Mouse (Mus musculus) CH12.LX (cell line): ENCODE data around the gene Sergef. TPM values are rescaled to one million over a fixed set of nuclear protein-coding genes. Genes with fewer than 3 reads are reported as not detected.

ENCODE experiments used
- DNase-seq: peaks from one replicate; pipeline ENCODE4 v3.0.0-alpha.2; 2013; ENCODE audit errors: extremely low read depth
- H3K27ac ChIP-seq: 2 replicates; pipeline ENCODE4 v1.5.1; 2012; ENCODE audit warnings: low read depth, mild to moderate bottlenecking, control low read depth, moderate library complexity; ENCODE audit not compliant: insufficient read depth
- H3K27me3 ChIP-seq: replicated peaks from 2 replicates; pipeline ENCODE3; 2012; ENCODE audit warnings: inconsistent platforms
- H3K36me3 ChIP-seq, 2 experiments: replicated peaks in 1 of 2; 2 replicates each; pipeline versions ENCODE3 to v1.6.1; 2012; ENCODE audit warnings: inconsistent platforms in 1 of 2, low read length in 1 of 2, mild to moderate bottlenecking in 1 of 2, mixed read lengths in 1 of 2, moderate library complexity in 1 of 2; ENCODE audit not compliant: control insufficient read depth in 1 of 2, insufficient read depth in 1 of 2
- H3K4me1 ChIP-seq, 2 experiments: 2 replicates each; pipeline ENCODE4 v1.6.1; 2012; ENCODE audit warnings: inconsistent platforms in 1 of 2, moderate library complexity in 1 of 2; ENCODE audit not compliant: insufficient read depth in 2 of 2, control insufficient read depth in 1 of 2
- H3K4me2 ChIP-seq: 2 replicates; pipeline ENCODE4 v1.6.1; 2012; ENCODE audit warnings: low read depth, mild to moderate bottlenecking, control low read depth; ENCODE audit not compliant: poor library complexity, insufficient read depth, severe bottlenecking
- H3K4me3 ChIP-seq, 3 experiments: fragments of 150-350 bp in 1 of 3; sonication (generic) in 1 of 3; replicated peaks in 1 of 3; 2 replicates each; pipeline versions ENCODE3 to v1.5.1; 2011 to 2012; ENCODE audit warnings: low read depth in 2 of 3, low read length in 2 of 3, mild to moderate bottlenecking in 2 of 3, moderate library complexity in 2 of 3, control low read depth in 1 of 3, improper control_type of control experiment in 1 of 3, inconsistent platforms in 1 of 3, mixed read lengths in 1 of 3; ENCODE audit not compliant: poor library complexity in 1 of 3
- H3K79me2 ChIP-seq: replicated peaks from 2 replicates; pipeline ENCODE4 v1.6.1; 2012; ENCODE audit warnings: mild to moderate bottlenecking, moderate library complexity; ENCODE audit not compliant: control insufficient read depth, poor library complexity, insufficient read depth, severe bottlenecking; ENCODE audit errors: extremely low read depth
- H3K9ac ChIP-seq: 2 replicates; pipeline ENCODE4 v1.6.1; 2012; ENCODE audit warnings: low read depth, mild to moderate bottlenecking, control low read depth, moderate library complexity; ENCODE audit not compliant: insufficient read depth
- H3K9me3 ChIP-seq: replicated peaks from 2 replicates; pipeline ENCODE3; 2012; ENCODE audit warnings: low read length, inconsistent platforms, mixed read lengths
- BHLHE40 ChIP-seq: IDR thresholded peaks from 2 replicates; pipeline ENCODE4 v1.6.1; 2011; ENCODE audit warnings: mild to moderate bottlenecking, low read depth, low read length, improper control_type of control experiment
- CHD1 ChIP-seq: IDR thresholded peaks from 2 replicates; pipeline ENCODE4 v1.6.1; 2012; ENCODE audit warnings: low read depth, low read length, improper control_type of control experiment, inconsistent platforms
- CHD2 ChIP-seq: IDR thresholded peaks from 2 replicates; pipeline ENCODE4 v1.6.1; 2011; ENCODE audit warnings: low read length, improper control_type of control experiment
- ELF1 ChIP-seq: IDR thresholded peaks from 2 replicates; pipeline ENCODE4 v1.6.1; 2014; ENCODE audit warnings: low read depth, mild to moderate bottlenecking, inconsistent platforms, low read length, improper control_type of control experiment
- HCFC1 ChIP-seq: IDR thresholded peaks from 2 replicates; pipeline ENCODE4 v1.6.1; 2012; ENCODE audit warnings: low read depth, mild to moderate bottlenecking, inconsistent platforms, low read length, improper control_type of control experiment
- IRF4 ChIP-seq: IDR thresholded peaks from 2 replicates; pipeline ENCODE4 v1.6.1; 2014; ENCODE audit warnings: low read depth, mild to moderate bottlenecking, inconsistent platforms, low read length, improper control_type of control experiment
- MAX ChIP-seq: IDR thresholded peaks from 2 replicates; pipeline ENCODE4 v1.6.1; 2011; ENCODE audit warnings: low read length, improper control_type of control experiment
- MXI1 ChIP-seq: IDR thresholded peaks from 2 replicates; pipeline ENCODE4 v1.6.1; 2011; ENCODE audit warnings: mild to moderate bottlenecking, low read depth, low read length, improper control_type of control experiment
- MYC ChIP-seq: IDR thresholded peaks from 2 replicates; pipeline ENCODE4 v1.6.1; 2011; ENCODE audit warnings: low read depth, mild to moderate bottlenecking, improper control_type of control experiment, low read length
- NELFE ChIP-seq: IDR thresholded peaks from 2 replicates; pipeline ENCODE4 v1.6.1; 2011; ENCODE audit warnings: low read depth, low read length, improper control_type of control experiment
- POLR2AphosphoS2 ChIP-seq: IDR thresholded peaks from 2 replicates; pipeline ENCODE4 v1.6.1; 2011; ENCODE audit warnings: low read depth, low read length, improper control_type of control experiment
- RCOR1 ChIP-seq: conservative IDR thresholded peaks from 2 replicates; pipeline ENCODE4 v1.6.1; 2012; ENCODE audit warnings: low read depth, mild to moderate bottlenecking, inconsistent platforms, low read length, improper control_type of control experiment
- SIN3A ChIP-seq: IDR thresholded peaks from 2 replicates; pipeline ENCODE4 v1.6.1; 2012; ENCODE audit warnings: low read length, improper control_type of control experiment, inconsistent platforms
- TCF12 ChIP-seq: IDR thresholded peaks from 2 replicates; pipeline ENCODE4 v1.6.1; 2014; ENCODE audit warnings: low read depth, mild to moderate bottlenecking, inconsistent platforms, low read length, improper control_type of control experiment
- UBTF ChIP-seq: IDR thresholded peaks from 2 replicates; pipeline ENCODE4 v1.6.1; 2012; ENCODE audit warnings: low read depth, mild to moderate bottlenecking, inconsistent platforms, low read length, improper control_type of control experiment, moderate library complexity
- USF1 ChIP-seq: IDR thresholded peaks from 2 replicates; pipeline ENCODE4 v1.6.1; 2014; ENCODE audit warnings: low read depth, mild to moderate bottlenecking, inconsistent platforms, low read length, improper control_type of control experiment
- USF2 ChIP-seq: conservative IDR thresholded peaks from 2 replicates; pipeline ENCODE4 v1.6.1; 2011; ENCODE audit warnings: low read depth, low read length, improper control_type of control experiment
- ZKSCAN1 ChIP-seq: IDR thresholded peaks from 2 replicates; pipeline ENCODE4 v1.6.1; 2012; ENCODE audit warnings: low read depth, inconsistent platforms, low read length, improper control_type of control experiment, borderline replicate concordance
- ZMIZ1 ChIP-seq: IDR thresholded peaks from 2 replicates; pipeline ENCODE4 v1.6.1; 2012; ENCODE audit warnings: low read depth, mild to moderate bottlenecking, inconsistent platforms, low read length, improper control_type of control experiment
- dilution Hi-C: fragments of 300-500 bp; cut with MboI; formaldehyde crosslinking; loops from 2 replicates; pipeline ENCODE4 v1.14.3; 2020; ENCODE audit warnings: low sequenced_read_pairs; ENCODE audit not compliant: extremely low pct_unique_long_range_greater_than_20kb, extremely low pct_ligation_motif_present
- in situ Hi-C: fragments of 300-500 bp; cut with MboI; formaldehyde crosslinking; loops from 3 replicates; pipeline ENCODE4 v1.14.3; 2019; ENCODE audit warnings: low sequenced_read_pairs, low pct_ligation_motif_present, low pct_unique_long_range_greater_than_20kb, mixed read lengths
- polyA plus RNA-seq: library from polyadenylated mRNA; unstranded; fragments of >175 nt; gene quantifications from 2 replicates; pipeline ENCODE4 v1.2.1, GENCODE M21; 2012; ENCODE audit warnings: low read depth; ENCODE audit not compliant: insufficient read length
- total RNA-seq, 2 experiments: library from RNA; depleted of rRNA; stranded (reverse); fragments of 300-350 nt in 1 of 2; fragments of >200 nt in 1 of 2; gene quantifications; 2 replicates each; pipeline ENCODE4 v1.2.3; 2012 to 2014

Sergef gene
- total and polyA plus RNA-seq, 3 experiments: 13.0 to 18.0 (median 14.1) TPM

- no peak overlapping the region for H3K4me2 ChIP-seq
- in situ Hi-C loops: no loop called here
- H3K27me3 ChIP-seq: no peaks in the 10 kb centered on the region
- no peaks in the 10 kb centered on the region for H3K9me3 ChIP-seq
- TF ChIP-seq ZMIZ1: no peak
- no peak for TF ChIP-seq SIN3A
- no peak for TF ChIP-seq UBTF
- TF ChIP-seq USF2: no peak
- no peak for TF ChIP-seq USF1
- no peak for TF ChIP-seq TCF12
- TF ChIP-seq NELFE: no peak
- no peak for TF ChIP-seq MAX
- no peak for TF ChIP-seq HCFC1
- TF ChIP-seq ZKSCAN1: no peak
- TF ChIP-seq IRF4: no peak
- TF ChIP-seq MYC: no peak
- no peak for TF ChIP-seq ELF1
- no peak for TF ChIP-seq CHD1
- no peak for TF ChIP-seq BHLHE40
- no peak for TF ChIP-seq POLR2AphosphoS2
- no peak for TF ChIP-seq RCOR1
- H3K27ac ChIP-seq: no peak overlapping the region
- no peak overlapping the region for H3K9ac ChIP-seq
- no peak for DNase-seq
- H3K36me3 ChIP-seq: peaks cover 0 to 54% of the 10 kb centered on the region in 2 experiments
- H3K4me3 ChIP-seq: no peak overlapping the region
- H3K79me2 ChIP-seq: no peaks in the 10 kb centered on the region
- dilution Hi-C loops: no loop called here
- H3K4me1 ChIP-seq: peaks cover 5 to 37% of the 10 kb centered on the region in 2 experiments; a peak in 3 of 4 replicates
Measured at GRCm38 (mm10) chr7:46602079-46602478, 37.5 kb downstream of the Sergef start.

GRCm38 (mm10) chr7:46601097-46601496 is 38.5 kb downstream of the Sergef start:
- Histone ChIP-seq H3K27me3 (no peaks in the 10 kb centered on the region), H3K79me2 (no peaks in the 10 kb centered on the region), H3K4me3 (no peak overlapping the region), H3K36me3 (peaks cover 0 to 62% of the 10 kb centered on the region in 2 experiments), H3K9me3 (no peaks in the 10 kb centered on the region), H3K27ac (no peak overlapping the region), H3K4me1 (peaks cover 0 to 31% of the 10 kb centered on the region in 2 experiments; a peak in 2 of 4 replicates), H3K9ac (no peak overlapping the region), H3K4me2 (no peak overlapping the region)
- TF ChIP-seq MXI1: no peak
- peak; percentile 30; the same call in 1 of the 2 replicates for TF ChIP-seq CHD2
- dilution Hi-C loops: no loop called here
- in situ Hi-C loops: no loop called here
- no peak for DNase-seq
